Mouse (Mus musculus) neural tube, embryonic 12.5 days (tissue): ENCODE results near the gene Cfd. TPM values are rescaled to one million over a fixed set of nuclear protein-coding genes. Genes with fewer than 3 reads are reported as not detected.

Source experiments
- ATAC-seq: fragments of 200-750 bp; cut with Nextera tagmentation; 2 replicates; pipeline ENCODE4 v1.8.0; 2017; ENCODE audit warnings: low read depth, mild to moderate bottlenecking, moderate TSS enrichment, moderate library complexity; ENCODE audit not compliant: low FRiP score
- H3K27ac ChIP-seq: fragments of 300-500 bp; sonication (generic); 2 replicates; pipeline ENCODE4 v1.5.1; 2016
- H3K27me3 ChIP-seq: fragments of 300-500 bp; sonication (generic); replicated peaks from 2 replicates; pipeline ENCODE4 v1.6.1; 2016; ENCODE audit warnings: mild to moderate bottlenecking
- H3K36me3 ChIP-seq: fragments of 300-500 bp; sonication (generic); 2 replicates; pipeline ENCODE4 v1.6.1; 2016; ENCODE audit warnings: mild to moderate bottlenecking
- H3K4me1 ChIP-seq: fragments of 300-500 bp; sonication (generic); 2 replicates; pipeline ENCODE4 v1.6.1; 2016
- H3K4me2 ChIP-seq: fragments of 300-500 bp; sonication (generic); replicated peaks from 2 replicates; pipeline ENCODE4 v1.6.1; 2016; ENCODE audit warnings: mild to moderate bottlenecking
- H3K4me3 ChIP-seq: fragments of 300-500 bp; sonication (generic); 2 replicates; pipeline ENCODE4 v1.5.1; 2016
- H3K9ac ChIP-seq: fragments of 300-500 bp; sonication (generic); 2 replicates; pipeline ENCODE4 v1.6.1; 2016; ENCODE audit warnings: mild to moderate bottlenecking
- H3K9me3 ChIP-seq: fragments of 300-500 bp; sonication (generic); 2 replicates; pipeline ENCODE4 v1.6.1; 2016; ENCODE audit warnings: mild to moderate bottlenecking
- WGBS: fragments of 180-500 bp; shearing (Covaris S2); methylation state at CpG from one replicate; pipeline ENCODE4 v1.1.7; 2016; 5-methylcytosine and 5-hydroxymethylcytosine counted together
- polyA plus RNA-seq: library from polyadenylated mRNA; unstranded; fragments of >200 nt; fragmentation: Nextera tagmentation; extraction: Ambion mirVana; gene quantifications from 2 replicates; pipeline ENCODE4 v1.2.1, GENCODE M21; 2016

Cfd gene
- polyA plus RNA-seq, 1 experiment from 2014 or later = not detected

DNA sequence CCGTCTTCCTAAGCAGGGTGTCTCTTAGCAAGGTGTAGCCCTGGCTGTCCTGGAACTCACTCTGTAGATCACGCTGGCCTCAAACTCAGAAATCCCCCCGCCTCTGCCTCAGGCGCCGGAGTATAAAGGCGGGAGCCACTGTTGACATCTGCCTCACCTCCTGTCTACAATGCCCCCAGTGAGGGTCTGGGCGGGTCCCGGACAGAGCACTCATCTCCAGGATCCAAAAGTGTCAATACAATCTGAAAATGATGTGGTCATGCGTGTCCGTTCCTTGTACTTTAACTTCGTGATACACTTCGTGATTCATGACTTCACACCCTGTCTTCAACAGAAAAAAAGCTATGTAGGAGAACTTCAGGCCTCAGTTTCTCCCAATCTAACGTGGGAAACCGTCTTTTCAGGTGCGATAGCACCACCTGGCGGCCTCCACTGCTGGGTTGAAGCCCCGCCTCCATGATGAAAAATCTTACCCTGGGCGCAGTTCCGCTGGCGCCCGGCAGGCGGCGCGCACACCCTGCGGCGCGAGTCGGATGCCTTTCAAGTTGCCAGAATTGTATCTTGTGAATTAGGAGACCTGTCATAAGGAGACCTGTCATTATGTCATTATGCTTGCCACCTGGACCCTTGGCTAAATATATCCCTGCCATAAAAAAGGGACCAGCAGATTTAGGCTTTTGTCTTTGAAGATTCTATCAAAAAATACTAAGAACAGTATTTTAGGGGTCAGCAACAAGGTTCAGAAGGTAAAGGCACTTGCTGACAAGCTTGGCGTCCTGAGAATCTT is 34.5 kb downstream of the Cfd start:
- H3K9ac ChIP-seq = no peak overlapping the region
- peaks cover 43% of the 10 kb centered on the region for H3K4me1 ChIP-seq
- no peaks in the 10 kb centered on the region for H3K9me3 ChIP-seq
- no peak overlapping the region for H3K27ac ChIP-seq
- no peak overlapping the region; the same call in 1 of the 2 replicates for H3K4me3 ChIP-seq
- H3K27me3 ChIP-seq = peaks cover 35% of the 10 kb centered on the region
- H3K4me2 ChIP-seq = peak overlapping the region; percentile 93
- no peak for ATAC-seq
- WGBS = 10% methylated on average over 29 of the region's 29 CpGs
- no peaks in the 10 kb centered on the region for H3K36me3 ChIP-seq

DNA sequence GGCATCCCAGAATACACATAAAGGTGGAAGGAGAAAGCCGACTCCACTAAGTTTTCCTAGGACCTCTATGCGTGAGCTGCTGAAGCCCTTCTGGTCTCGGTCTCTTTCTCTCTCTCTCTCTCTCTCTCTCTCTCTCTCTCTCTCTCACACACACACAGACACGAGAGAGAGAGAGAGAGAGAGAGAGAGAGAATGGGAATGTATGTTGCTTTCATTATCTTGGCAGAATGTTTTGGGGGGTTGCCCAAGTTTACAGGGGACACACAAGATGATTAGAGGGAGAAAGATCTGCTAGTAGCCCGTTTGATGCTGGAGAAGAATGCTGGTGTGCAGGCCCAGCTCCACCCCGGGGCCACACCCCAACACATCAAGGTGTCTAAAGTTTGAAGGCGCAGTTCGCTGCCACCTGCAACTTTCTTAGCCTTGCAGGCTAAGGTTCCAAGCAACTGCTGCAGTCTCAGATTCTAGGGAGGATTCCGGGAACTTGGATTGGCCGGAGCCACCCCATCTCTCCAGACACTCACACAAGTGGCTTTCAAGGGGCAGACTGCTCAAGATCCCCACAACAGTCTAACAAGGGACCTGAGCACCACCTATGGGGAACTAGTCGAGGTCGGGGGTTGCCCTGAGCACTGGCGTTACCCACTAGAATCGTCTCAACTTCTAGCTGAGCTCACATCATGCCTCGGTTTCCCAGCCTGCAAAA is 35.3 kb downstream of the Cfd start:
- 12% methylated on average over 14 of the region's 15 CpGs for WGBS
- H3K36me3 ChIP-seq = peaks cover 5% of the 10 kb centered on the region; the same call in 1 of the 2 replicates
- peak overlapping the region; percentile 94; the same call in 1 of the 2 replicates for H3K9ac ChIP-seq
- H3K4me3 ChIP-seq = peak overlapping the region; percentile 97
- H3K27ac ChIP-seq = no peak overlapping the region
- H3K27me3 ChIP-seq = peaks cover 27% of the 10 kb centered on the region
- H3K4me1 ChIP-seq = peaks cover 45% of the 10 kb centered on the region
- H3K9me3 ChIP-seq = no peaks in the 10 kb centered on the region
- H3K4me2 ChIP-seq = peak overlapping the region; percentile 93
- ATAC-seq = no peak

GRCm38 (mm10) chr10:79926491-79927323 is 36.1 kb downstream of the Cfd start, which contains the start of gene Arid3a:
Gene Arid3a (plus strand): TSS chr10:79927043.
- H3K27me3 ChIP-seq = peaks cover 20% of the 10 kb centered on the region
- under 1% methylated on average over 63 of the region's 63 CpGs for WGBS
- H3K4me1 ChIP-seq = peaks cover 39% of the 10 kb centered on the region

DNA sequence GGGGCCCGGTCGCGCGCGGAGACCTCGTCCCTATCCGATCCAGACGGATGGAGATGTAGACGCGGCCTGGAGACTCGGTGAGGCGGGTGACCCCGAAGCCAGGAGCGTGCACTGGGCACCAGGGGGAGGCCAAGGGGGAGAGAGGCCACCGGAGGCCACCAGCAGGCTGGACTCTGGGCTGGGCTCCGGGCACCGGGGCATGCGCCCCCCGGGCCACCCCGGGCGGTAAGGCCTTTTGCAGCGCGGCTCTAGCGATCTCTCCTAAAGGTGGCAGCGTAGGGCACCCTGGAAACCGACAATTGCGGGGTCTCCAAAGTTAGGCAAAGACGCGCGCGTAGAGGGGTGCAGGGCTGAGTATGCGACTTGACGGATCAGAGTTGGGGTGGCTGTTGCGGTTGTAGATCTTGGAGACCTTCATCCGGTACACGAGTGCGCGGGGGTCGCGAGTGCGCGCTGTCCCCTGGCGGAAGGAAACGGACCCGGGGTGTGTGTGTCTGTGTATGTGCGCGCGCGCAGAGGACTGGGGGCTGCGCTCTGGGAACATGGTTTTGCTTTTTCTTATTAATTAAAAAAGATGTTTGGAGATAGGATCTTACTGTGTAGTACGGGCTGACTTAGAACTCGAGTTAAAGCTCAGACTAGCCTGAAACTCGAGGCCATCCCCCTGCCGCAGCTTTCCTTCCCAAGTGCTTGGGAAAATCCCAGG is 36.8 kb downstream of the Cfd start:
- Histone ChIP-seq H3K27ac (peak overlapping the region; percentile 85), H3K4me1 (peaks cover 44% of the 10 kb centered on the region), H3K9me3 (no peaks in the 10 kb centered on the region), H3K36me3 (peaks cover 19% of the 10 kb centered on the region), H3K4me2 (peak overlapping the region; percentile 93), H3K4me3 (peak overlapping the region; percentile 97), H3K27me3 (peaks cover 12% of the 10 kb centered on the region), H3K9ac (peak overlapping the region; percentile 94)
- peak; percentile 55 for ATAC-seq
- WGBS = under 1% methylated on average over 54 of the region's 54 CpGs

More at GRCm38 (mm10) chr10:79926491-79927323, 36.1 kb downstream of the Cfd start, which contains the start of gene Arid3a:
- peak within 1 kb of the TSS; percentile 93 for H3K4me2 ChIP-seq
- H3K9ac ChIP-seq = peak within 1 kb of the TSS; percentile 94
- H3K4me3 ChIP-seq = peak within 1 kb of the TSS; percentile 97
- H3K27ac ChIP-seq = peak within 1 kb of the TSS; percentile 85
- no peaks in the 10 kb centered on the region for H3K9me3 ChIP-seq
- ATAC-seq = peak; percentile 73
- H3K36me3 ChIP-seq = peaks cover 13% of the 10 kb centered on the region

DNA sequence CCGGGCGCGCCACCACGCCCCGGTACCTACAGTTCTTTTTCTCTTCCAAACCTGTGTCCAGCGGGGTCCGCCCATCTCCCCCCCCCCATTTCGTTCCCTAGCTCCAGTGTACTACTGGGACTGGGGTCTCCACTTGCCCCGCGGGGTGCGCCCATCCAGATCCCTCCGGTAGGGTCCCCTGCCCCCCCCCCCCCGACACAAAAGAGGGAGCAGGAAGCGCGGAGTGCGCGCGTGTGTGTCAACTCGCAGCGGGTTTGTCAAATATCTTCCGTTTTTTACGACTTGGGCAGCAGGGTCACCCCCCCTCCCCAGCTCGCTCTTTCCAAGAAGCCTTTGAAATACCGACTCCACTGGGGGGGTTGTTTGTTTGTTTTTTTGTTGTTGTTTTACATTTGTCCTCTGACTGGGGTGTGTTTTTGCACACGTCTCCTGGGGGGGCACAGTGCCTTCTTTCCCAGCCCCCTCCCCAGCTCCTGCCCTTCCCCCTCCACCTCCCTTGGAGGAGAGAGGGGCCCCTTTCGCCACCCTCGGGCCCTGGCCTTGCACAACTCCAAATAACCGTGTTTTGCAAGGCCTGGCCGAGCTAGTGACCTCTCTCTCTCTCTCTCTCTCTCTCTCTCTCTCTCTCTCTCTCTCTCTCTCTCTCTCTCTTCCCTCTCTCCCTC is 37.5 kb downstream of the Cfd start:
- peaks cover 5% of the 10 kb centered on the region for H3K27me3 ChIP-seq

DNA sequence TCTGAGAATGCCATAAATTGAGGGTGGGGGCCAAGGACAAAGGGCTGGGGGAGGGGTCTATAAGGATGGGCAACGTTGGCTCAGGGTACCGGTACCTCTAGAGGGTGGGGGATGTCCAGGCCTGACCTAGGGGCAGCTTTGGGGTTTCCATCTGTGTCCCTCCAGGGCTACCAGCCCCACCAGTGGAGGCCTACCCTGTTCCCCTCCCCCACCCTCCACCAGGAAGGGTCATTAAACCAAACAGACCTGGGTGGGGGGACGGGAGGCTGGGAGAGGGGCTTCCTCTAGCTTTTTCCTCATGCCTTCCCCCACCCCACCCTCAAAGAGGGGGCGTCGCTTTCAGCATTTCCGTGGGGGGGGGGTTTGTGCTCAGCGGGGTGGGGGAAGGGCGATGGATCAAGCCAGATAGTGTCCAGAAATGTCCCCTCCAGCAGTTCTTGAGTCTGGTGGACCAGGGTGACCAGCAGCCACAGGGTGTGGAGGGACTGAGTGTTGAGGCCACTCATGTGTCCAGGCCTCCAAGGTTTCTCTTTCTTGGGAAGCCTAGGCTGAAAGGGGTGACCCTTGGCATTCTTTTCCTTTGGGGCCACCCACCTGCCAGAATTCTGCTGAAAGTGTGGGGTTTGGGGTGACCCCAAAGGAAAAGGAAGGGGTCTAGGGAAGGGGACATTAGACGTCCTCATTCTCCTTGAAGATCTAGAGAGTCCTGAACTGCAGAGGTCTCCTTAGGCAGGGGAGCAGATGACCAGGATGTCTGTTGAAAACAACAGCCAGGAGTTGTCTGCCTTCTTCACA is 38.5 kb downstream of the Cfd start:
- Histone ChIP-seq H3K4me1 (peaks cover 61% of the 10 kb centered on the region), H3K36me3 (peaks cover 33% of the 10 kb centered on the region), H3K9me3 (no peaks in the 10 kb centered on the region), H3K9ac (peak overlapping the region; percentile 94), H3K4me3 (peak overlapping the region; percentile 97), H3K4me2 (peak overlapping the region; percentile 93), H3K27ac (peak overlapping the region; percentile 42; the same call in 1 of the 2 replicates), H3K27me3 (no peaks in the 10 kb centered on the region)
- ATAC-seq = no peak
- WGBS = 20% methylated on average over 9 of the region's 9 CpGs

More for the DNA sequence above, 37.5 kb downstream of the Cfd start:
- peak overlapping the region; percentile 93 for H3K4me2 ChIP-seq
- peak overlapping the region; percentile 85 for H3K27ac ChIP-seq
- no peaks in the 10 kb centered on the region for H3K9me3 ChIP-seq
- ATAC-seq = no peak
- WGBS = 1% methylated on average over 29 of the region's 29 CpGs
- H3K9ac ChIP-seq = peak overlapping the region; percentile 94
- H3K36me3 ChIP-seq = peaks cover 26% of the 10 kb centered on the region
- peak overlapping the region; percentile 97 for H3K4me3 ChIP-seq
- H3K4me1 ChIP-seq = peaks cover 51% of the 10 kb centered on the region

- 83% methylated on average over 18 of the region's 18 CpGs for WGBS
- peaks cover 66% of the 10 kb centered on the region for H3K4me1 ChIP-seq
- H3K9ac ChIP-seq = peak overlapping the region; percentile 35; the same call in 1 of the 2 replicates
- no peak for ATAC-seq
- H3K4me3 ChIP-seq = peak overlapping the region; percentile 5; the same call in 1 of the 2 replicates
- peaks cover 35% of the 10 kb centered on the region for H3K36me3 ChIP-seq
- no peaks in the 10 kb centered on the region for H3K27me3 ChIP-seq
- H3K9me3 ChIP-seq = no peaks in the 10 kb centered on the region
- H3K27ac ChIP-seq = no peak overlapping the region; the same call in 1 of the 2 replicates
- H3K4me2 ChIP-seq = peak overlapping the region; percentile 93
Observed at GRCm38 (mm10) chr10:79929967-79930825, 39.5 kb downstream of the Cfd start.

DNA sequence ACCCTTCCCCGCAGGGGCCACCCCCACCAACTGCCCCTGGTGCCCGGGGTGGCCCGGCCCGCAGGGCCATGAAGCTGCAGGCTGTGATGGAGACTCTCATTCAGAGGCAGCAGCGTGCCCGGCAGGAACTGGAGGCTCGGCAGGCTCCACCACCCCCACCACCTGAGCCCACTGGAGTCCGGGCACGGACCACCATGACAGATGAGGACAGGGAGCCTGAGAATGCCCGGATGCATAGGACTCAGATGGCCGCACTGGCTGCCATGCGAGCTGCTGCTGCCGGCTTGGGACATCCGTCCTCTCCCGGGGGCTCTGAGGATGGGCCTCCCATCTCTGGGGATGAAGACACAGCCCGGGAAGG is 40.2 kb downstream of the Cfd start:
- WGBS = 77% methylated on average over 16 of the region's 16 CpGs
- Histone ChIP-seq H3K4me1 (peaks cover 66% of the 10 kb centered on the region), H3K9me3 (no peaks in the 10 kb centered on the region), H3K9ac (peak overlapping the region; percentile 35; the same call in 1 of the 2 replicates), H3K27me3 (no peaks in the 10 kb centered on the region), H3K36me3 (peaks cover 39% of the 10 kb centered on the region), H3K27ac (no peak overlapping the region), H3K4me2 (peak overlapping the region; percentile 93), H3K4me3 (peak overlapping the region; percentile 5; the same call in 1 of the 2 replicates)
- ATAC-seq = no peak

DNA sequence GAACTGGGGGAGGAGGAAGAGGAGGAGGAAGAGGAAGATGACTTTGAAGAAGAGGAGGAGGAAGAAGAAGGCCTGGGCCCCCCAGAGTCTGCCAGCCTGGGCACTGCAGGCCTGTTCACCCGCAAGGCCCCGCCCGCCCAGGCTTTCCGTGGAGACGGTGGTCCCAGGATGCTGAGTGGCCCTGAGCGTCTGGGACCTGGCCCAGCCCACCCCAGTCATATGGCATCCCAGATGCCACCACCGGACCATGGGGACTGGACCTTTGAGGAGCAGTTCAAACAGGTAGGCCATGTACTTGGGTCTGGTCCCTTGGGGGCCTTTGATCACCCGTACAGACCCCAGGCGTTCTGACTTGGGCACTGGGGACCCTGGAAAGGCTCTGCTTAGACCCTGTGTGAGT is 41.1 kb downstream of the Cfd start:
- Histone ChIP-seq H3K27me3 (no peaks in the 10 kb centered on the region), H3K36me3 (peaks cover 44% of the 10 kb centered on the region), H3K9ac (no peak overlapping the region), H3K4me3 (no peak overlapping the region), H3K27ac (no peak overlapping the region), H3K9me3 (no peaks in the 10 kb centered on the region), H3K4me1 (peaks cover 63% of the 10 kb centered on the region), H3K4me2 (peak overlapping the region; percentile 12; the same call in 1 of the 2 replicates)
- no peak for ATAC-seq
- WGBS = 80% methylated on average over 9 of the region's 9 CpGs
